Mouse (Mus musculus) spleen, postnatal 36 days (tissue): ENCODE measurements around the gene Camk2d.

Experiments
- DNase-seq, 2 experiments: peaks; one replicate each; pipeline ENCODE4 v3.0.0; 2022; ENCODE audit warnings: low spot score in 2 of 2, mixed read lengths in 1 of 2

The Camk2d gene

DNA sequence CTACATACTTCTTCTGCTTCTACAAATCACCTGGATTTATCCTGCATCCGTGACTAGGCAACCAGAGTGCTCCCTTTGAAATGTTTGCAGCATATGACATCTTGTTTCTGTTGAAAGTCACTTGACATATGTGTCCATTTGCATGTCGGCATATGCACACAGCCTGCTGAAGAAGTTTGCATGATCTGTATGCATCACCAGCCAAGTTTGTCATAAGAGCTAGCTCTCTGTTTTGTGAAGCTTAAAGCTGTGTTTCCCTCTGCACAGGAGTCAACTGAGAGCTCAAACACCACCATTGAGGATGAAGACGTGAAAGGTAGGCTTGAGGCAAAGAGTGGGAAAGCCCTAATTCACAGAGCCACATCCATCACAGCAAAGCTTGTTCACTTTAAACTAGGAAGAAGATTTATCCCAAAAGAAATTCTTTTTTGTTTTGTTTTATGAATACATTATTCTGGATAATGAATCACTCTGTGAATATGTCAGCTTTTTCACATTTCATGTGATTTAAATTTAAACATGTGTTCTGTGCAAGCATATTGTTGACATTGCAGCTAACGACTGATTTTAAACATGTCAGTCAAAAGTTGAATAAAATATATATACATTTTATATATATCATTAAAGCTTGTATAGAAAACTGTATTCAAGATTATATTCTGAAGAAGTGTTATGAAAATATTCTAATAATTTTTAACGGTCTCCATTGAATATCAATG is 214.4 kb downstream of the Camk2d start:
- peak; percentile 60 to 62 for DNase-seq

DNA sequence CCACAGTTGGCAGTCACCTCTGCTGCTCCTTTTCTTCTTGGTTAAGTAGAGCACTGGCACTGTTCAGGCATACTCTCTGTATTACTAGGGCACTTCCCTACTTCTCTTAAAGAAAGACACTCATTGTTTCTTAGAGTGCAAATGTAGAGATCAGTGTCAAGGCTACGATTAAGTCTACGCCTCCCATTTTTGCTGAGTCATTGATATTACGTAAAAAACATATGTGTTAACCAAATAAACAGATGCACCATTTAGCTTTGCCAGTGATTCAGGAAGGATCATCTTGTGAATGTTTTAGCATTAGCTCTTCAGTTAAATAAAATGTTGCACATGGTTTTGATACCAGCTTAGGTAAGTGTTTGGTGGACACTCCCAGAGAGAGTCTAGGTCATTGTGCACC is 215.5 kb downstream of the Camk2d start:
- DNase-seq, result no peak

DNA sequence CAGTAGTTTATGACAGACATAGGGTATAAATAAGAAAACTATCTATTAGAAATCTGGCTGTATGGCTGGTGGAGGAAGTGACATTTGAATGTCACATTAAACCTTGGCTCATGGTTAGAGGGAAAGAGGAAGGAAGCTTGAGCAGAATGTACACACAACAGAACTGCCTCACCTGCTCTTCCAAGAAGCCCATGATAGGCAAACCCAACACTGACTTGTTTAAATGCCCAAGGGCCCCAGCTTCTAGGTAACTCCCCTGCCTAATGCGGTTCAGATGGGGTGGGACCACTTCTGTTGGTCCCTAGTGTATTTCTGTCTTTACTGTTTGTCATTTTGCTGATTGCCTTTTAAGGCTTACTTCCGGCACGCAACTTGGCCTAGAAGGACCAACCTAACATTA is 226.3 kb downstream of the Camk2d start:
- DNase-seq, result peak; percentile 55 to 63

DNA sequence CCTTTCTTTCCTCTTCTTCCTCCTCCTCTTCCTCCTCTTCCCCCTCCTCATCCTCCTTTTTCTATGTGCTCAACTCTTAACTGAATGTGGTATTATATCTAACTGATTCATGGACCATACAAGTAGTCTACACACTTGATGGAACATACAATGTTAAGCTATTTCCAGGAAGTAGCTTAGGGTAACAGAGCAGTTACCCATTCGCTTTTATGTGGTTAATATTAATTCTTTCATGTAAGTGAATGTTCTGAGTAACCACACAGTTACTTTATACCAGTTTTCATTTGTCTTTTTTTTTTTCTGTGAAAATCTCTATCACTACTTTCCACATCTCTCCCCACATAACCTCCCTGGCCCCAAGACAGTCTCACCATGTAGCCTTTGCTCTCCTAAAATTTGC is 228.8 kb downstream of the Camk2d start:
- no peak for DNase-seq

DNA sequence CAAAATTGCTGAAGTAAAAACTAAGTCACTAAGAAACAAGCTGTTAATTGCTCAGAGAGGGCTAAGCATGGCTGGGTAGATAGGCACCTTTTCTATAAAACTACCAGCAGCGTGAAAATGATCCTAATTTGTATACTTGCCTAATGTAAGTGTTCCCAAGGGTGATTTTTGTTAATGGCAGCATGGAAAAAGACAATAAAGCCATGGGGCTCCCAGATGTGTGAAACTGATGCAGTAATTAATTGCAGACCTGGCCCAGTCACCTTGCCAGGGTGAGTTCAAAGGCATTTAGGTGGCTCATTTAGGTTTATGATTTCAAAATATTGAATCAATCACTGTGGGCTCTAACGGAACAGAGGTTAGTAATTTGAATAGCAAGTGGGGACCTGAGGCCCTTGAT is 230.1 kb downstream of the Camk2d start:
- DNase-seq, result no peak

DNA sequence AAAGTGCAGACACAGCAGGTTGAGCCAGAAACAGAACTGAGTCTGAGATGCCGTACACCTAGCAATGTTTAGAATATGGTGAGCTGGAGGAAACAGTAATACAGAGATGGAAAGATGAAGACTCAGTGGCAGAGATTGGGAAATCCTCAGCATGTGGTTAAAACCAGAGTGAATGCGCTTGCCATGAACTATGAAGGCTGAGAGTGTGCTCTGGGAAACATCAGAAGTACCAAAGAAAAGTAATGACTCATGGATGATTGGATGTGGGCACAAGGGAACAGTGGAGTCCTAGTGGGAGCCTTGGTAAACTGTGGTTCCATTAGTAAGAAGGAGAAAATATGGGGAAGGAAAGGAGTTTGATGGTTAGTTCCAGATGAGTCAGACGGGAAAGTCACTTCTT is 231.8 kb downstream of the Camk2d start:
- no peak for DNase-seq

DNA sequence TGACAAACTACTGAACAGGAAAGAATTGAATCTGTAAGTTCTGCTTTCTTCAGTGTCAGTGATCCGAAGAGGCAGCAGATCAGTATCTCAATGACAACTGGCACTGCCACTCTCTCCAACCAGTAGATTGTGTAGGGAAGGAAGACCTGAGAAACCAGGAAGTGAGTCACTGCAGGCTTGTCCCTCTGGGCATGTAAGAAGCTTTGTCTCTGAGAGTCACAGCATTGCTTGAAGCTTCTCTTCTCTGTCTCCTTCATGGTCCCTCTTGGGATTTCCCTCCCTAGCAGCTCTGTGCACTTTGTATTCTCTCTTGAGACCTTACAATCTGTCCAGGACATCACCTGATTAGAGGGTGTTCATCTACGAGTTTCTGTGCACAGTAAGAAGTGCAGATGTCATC is 233.7 kb downstream of the Camk2d start:
- DNase-seq, result no peak

DNA sequence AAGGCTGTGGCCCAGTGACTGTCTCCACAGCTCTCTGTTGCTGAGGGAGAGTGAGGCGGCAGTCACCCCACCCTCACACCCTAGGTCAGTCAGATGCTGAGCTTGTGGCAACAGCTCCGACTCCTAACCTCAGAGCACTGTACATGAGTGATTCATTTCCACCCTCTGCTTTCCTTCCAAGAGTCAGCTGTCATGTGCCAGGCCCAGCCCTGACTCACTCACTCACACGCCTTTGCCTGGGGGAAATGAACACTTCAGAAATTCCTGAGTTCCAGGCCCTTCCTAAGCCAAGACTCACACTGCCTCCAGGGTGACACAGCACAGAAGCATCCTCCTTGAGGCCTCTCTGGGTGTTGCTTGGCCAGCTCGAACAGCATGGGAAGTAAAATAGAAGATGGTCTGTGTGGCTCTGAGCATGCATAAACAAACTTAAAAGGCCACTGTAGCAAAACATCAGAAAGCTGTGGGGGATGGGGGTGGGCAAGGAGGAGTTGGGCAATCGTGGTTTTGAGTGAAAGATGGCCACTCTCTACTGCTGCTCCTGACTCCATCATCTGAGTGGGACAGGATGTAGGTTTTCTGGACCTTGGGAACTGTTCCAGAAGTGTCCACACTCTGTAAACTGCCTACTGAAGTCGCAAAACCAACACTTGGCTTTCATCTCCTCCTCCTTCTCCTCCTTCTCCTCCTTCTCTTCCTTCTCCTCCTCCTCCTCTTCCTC is 235.5 kb downstream of the Camk2d start:
- no peak for DNase-seq

DNA sequence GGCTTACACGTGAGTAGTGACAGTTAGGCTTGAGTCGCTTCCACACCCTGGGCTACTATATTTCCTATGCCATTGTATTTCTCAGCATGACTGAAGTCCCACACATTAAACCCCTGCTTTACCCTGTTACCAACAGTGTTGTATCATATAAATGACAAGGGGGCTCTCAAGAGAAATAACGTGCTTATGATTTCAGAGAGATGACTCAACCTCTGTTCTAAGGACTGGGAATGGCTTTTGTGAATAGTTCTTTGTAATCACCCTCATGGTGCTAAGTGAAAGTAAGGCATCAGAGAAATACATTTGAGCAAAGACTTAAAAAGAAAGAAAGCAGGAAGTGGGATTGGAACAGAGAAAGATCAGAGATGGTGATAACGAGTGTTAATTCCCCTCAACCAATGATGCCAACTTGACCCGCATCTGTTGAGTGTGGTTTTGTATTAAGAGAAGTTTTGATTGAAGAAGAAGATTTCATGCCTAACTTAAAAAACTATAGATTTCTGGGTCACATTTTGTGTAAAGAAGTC is 238.6 kb downstream of the Camk2d start:
- no peak for DNase-seq

DNA sequence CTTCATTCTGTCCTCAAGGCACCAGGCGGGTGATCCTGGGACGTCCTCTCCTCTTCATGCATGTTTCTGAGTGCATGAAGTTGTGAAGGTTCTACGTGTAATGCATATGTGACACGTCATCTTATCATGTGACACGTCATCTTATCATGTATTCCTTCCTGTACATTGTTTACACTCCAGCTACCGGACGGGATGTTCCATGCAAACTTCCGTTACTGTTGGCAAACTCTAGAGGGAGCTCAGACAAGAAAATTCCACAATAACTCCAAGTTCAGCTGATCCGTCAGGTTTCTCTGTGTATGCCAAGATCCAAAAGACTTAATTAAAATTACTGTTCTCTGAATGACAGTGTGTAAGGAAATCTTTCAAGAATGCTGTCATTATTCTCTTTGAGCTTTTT is 246.7 kb downstream of the Camk2d start:
- DNase-seq, result no peak

DNA sequence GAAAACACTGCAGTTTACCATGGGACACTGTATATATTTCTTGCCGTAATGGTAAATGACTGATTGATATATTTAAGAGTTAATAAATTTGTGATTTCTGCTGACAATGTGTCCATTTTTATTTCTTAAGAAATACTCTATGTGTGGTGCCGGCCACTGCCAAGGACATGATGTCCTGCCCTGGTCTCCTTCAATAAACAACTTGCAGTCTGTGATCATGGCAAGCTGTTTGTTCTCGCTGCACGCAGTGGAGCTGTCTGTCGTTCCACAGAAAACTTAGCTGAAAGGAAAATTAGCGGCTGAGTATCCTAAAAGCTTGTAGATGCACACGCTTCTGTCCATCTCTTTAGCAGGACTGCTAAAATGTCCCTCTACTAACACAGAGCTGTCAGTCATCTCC is 248.7 kb downstream of the Camk2d start:
- DNase-seq, result no peak

DNA sequence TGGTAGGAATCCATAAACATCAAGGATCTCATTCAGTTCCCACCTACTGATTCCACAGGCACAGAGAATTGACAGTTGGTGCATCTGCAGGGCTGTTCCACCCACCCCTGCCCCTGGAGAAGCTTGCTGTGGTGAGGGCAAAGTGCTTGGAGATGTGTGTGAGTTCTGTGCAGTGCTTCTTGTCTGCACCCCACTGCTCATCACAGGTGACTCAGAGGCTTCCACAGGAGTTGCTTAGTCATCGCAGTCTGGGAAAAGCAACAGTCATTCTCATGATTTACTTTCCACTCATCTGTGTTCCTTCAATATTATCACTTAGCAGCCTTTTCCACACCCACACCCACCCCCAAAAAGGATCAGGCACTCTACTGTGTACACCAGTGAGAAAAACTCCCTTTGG is 252.0 kb downstream of the Camk2d start:
- DNase-seq, result no peak

DNA sequence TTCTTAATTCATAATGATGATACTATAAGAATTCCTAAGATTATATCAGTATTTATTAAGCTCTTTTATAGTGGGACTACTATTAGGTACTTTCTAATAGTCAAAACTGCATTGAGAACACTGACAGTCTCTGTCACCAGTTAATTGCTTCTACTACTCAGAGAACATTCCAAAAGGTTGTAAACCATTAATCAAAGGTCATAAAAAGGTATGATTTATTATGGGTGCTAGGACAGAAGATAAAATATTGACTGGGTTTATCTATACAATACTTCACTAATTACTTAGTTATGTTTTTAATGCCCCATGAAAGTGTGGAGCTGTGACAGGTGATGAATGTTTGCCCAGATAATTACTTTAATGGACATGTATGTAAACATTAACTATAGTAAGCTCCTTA is 264.3 kb downstream of the Camk2d start:
- no peak for DNase-seq

DNA sequence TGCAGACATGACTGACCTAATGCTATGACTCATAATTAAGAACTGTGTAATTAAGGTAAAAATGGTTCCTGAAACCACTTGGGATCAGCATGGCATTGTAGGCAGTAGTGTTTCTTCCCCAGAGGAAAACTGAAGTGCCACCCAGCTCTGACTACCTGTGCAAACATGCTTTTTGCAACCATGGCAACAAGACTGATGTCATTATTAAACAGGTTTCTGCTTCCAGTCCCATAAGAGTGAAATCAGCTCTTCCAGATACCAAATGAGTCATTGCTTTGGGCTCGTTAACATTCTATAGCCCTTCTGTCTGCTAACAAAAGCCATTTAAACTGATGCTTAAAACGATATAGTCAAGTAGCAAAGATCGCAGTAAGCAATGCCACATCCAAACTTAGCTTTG is 273.5 kb downstream of the Camk2d start:
- no peak for DNase-seq

DNA sequence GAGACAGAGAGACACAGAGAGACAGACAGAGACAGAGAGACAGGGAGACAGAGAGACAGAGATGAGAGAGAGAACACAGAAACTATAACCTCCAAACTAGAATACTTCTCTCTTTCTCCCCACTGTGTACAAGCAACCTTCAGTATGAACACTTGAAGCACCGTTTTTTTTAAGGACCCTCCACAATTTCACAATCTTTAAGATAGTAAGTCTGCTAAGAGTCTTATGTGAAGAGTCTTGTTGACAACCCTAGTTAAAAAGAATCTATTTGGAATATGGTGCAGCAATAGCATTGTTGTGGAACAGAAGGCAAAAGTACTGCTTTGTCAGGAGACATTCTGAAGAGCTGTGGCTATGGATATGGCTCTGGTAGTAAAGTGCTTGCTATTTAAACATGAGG is 274.6 kb downstream of the Camk2d start:
- no peak for DNase-seq

DNA sequence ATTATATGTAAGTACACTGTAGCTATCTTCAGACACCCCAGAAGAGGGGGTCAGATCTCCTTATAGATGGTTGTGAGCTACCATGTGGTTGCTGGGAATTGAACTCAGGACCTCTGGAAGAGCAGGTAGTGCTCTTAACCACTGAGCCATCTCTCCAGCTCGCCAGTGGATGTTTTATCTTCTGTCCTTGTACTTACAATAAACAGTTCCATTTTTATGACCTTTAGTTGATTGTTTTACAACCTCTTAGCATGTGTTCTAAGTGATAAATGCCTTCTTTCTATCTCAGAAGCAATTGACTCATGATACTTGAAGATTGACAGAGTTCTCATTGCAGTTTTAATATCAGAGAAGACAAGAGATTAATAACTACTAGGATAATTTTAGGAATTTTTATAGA is 282.1 kb downstream of the Camk2d start:
- DNase-seq, result no peak

DNA sequence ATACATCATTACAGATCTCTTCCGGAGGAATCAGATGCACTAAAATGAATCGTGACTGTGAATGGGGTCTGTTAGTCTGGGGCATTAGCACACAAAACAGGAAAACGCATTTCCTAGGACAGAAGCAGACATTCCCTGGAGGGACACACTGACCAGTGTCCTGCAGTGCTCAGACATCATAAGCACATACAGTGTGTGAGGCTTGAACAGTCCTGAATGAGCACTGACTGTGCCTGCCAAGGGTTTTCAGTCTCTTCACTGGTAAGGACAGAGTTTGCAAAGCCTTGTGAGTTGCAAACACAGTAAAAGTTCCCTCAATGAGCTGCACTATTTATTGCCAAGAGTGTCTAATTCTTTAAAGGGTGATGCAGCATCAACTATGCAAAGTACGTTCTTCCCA is 290.0 kb downstream of the Camk2d start:
- no peak for DNase-seq

DNA sequence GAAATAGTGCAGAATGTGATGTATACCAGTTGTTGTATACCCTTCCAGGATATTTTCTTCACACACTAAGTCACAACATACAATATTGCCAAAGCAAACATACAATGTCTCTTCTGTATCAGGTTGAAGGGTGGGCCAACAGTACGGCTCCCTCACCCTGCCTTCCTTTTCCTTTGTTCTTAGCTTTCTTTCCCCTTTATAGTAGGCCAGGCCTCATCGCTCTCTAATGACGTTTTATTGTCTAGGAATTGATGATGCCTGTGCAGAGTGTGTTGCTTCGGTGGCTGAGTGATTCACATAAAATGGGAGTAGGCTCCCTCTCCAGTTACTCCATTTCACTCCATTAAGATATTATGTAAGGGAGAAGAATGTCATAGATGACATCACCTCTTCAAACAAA is 290.5 kb downstream of the Camk2d start:
- no peak for DNase-seq
